Mouse (Mus musculus) olfactory bulb, adult 2 months (tissue): ENCODE measurements around the gene Sec16b.

Source experiments
- CTCF ChIP-seq: fragments of 200-500 bp; IDR thresholded peaks from 2 replicates; pipeline ENCODE4 v1.5.1; 2012; ENCODE audit warnings: low read depth, mild to moderate bottlenecking, low read length, moderate library complexity; ENCODE audit not compliant: insufficient read depth
- POLR2A ChIP-seq: fragments of 200-500 bp; IDR thresholded peaks from 2 replicates; pipeline ENCODE4 v1.6.1; 2012; ENCODE audit warnings: mild to moderate bottlenecking, low read depth, low read length, moderate library complexity; ENCODE audit not compliant: insufficient read depth

DNA sequence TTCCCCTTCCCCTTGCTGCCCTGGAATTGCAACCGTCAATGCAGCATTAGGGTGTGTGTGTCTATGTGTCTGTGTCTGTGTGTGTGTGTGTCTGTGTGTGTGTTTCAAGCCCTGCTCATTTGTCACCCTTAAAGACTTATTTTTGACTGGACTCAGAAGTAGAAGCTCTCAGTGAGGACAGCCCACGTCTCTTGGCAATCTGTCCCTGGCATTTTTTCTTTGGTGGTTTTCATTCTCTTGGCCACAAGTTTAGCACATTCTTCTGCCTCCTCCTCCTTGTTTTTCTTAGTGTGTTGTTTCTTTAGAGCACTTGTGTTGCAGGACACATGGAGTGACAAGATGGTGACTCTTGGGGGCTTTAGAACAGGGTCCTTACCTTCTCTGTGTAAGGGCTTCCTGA, 30.3 kb upstream of the Sec16b start:
- TF ChIP-seq CTCF: no peak
- TF ChIP-seq POLR2A: no peak
